Mouse (Mus musculus) 416B (cell line): ENCODE data around the gene Ddx39b.

Experiments
- DNase-seq: peaks from one replicate; pipeline ENCODE4 v3.0.0; 2011; ENCODE audit warnings: low read depth

Gene Ddx39b

DNA sequence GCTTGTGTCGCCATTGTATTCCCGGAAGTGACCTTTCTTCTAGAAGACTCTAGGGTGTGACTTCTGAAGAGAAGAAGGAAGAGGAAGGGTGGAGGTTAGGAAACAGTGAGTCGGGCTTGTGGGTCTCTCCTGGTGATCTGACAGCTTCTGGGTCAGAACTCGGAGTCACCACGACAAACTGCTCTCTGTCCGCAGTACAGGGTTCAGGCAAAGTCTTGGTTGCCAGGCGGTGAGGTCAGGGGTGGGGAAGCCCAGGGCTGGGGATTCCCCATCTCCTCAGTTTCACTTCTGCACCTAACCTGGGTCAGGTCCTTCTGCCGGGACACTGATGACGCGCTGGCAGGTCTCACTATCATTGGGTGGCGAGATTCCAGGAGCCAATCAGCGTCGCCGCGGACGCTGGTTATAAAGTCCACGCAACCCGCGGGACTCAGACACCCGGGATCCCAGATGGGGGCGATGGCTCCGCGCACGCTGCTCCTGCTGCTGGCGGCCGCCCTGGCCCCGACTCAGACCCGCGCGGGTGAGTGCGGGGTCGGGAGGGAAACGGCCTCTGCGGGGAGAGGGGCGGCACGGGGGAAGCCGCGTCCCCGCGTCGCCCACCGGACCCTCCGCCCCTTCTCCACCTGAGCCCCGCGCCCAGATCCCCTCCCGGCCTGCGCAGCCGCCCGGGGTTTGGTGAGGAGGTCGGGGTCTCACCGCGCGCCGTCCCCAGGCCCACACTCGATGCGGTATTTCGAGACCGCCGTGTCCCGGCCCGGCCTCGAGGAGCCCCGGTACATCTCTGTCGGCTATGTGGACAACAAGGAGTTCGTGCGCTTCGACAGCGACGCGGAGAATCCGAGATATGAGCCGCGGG, 21.3 kb downstream of the Ddx39b start, which contains the start of gene H2-D1:
H2-D1 (plus strand) TSS at position 67 of the 859 bp plus-strand sequence.
- DNase-seq = peak; percentile 99

DNA sequence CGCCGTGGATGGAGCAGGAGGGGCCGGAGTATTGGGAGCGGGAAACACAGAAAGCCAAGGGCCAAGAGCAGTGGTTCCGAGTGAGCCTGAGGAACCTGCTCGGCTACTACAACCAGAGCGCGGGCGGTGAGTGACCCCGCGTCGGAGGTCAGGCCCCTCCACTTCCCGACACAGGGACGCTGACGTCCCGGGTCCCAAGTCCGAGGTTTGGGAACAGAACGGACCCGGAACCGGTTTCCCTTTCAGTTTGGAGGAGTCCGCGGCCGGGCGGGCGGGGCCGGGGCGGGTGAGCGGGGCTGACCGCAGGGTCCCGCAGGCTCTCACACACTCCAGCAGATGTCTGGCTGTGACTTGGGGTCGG, 22.0 kb downstream of the Ddx39b start:
- peak; percentile 52 for DNase-seq

DNA sequence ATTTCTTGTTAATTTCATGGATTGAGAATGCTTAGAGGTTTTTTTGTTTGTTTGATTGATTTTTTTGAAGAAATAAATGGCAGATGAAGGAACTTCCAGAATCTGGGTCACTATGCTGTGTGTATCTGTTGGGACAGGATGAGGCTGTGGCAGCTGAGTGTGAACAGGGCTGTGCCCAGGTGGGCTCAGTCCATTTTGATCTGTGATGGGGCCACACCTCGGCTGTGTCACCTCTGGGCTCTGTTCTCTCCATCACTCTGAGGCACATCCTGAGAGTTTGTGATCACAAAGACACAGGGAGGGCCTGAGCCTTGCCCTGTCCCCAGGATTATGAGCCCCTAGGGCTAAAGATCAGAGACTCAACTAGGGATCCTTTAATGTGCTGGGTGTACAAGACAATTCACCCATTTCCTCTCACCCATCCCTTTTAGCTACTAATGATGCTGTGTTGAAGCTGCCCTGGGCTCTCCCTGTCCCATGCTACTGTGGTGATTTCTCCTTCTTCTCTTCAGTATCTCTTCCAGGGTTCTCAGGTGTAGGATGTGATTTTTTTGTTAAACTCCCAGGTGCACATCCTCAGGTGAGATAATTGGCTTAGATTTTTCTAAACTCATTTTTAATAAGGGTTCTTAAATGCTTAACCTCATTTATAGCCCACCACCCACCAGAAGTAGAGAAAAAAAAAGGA, 26.0 kb downstream of the Ddx39b start:
- DNase-seq = no peak

DNA sequence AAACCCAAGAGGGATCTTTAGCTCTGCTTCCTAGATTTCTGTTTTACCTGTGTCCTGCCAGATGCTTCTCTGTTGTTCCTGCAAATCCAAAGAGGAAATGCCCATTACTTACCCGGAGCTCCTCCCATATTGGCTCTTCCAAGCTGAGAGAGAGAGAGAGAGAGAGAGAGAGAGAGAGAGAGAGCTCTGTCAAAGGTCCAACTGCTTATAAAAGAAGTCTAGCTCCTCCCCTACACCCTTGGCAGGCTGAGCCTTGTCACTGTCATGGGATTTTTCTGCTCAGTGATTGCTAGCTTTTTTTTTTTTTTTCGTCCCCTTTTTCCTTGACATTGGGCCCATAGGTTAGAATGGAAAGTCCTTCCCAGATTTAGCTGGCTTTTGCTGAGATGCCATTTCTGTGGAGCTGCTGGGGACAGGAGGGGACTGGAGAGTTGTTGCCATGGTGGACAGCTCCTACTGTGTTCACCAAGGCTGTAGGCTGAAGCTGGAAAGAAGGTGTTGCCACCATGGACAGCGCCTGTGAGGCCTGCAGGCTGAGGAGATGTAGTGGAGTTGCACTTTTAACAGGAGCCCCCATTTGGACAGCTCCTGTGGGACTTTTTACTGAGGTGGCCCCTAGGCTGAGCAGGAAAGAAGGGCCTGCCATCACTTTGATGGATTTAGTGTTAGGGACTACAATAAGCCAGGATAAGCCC, 28.3 kb downstream of the Ddx39b start:
- peak; percentile 84 for DNase-seq

DNA sequence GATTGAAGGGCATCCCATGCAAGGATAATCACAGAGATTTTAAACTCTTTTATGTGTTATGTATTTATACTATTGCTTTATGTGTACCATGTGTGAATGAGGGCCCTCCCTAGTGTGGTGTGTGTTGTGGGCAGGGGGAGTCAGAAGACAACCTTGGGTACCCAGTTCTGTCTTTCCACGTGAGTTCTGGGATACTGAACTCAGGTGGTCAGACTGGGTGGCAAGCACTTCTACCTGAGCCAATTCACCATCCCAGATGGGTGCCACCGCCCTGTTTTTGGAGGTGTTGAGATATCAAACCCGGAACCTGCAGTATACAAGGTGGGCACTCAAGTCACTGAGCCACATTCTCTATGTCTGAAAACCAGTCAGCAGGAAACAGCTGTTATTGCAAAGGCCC, 30.7 kb downstream of the Ddx39b start:
- no peak for DNase-seq

DNA sequence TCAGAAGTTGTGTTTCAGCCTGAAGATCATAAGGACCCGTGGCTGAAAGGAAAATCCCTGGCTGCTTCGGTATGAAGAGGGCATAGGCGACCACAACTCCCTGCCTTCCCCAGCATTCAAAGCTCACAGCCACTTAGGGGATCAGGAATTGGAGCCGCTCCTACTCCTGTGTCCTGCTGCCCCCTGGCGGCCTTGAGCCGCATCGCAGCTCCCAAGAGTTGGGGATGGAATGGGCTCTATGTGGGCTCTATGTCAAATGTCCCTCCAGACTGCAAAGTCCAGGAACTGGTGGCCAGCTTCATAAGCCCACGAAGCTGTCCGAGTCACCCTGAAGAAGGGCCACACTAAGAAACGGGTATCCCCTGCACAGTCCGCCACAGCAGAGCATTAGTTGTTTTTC, 33.2 kb downstream of the Ddx39b start:
- DNase-seq = peak; percentile 83

DNA sequence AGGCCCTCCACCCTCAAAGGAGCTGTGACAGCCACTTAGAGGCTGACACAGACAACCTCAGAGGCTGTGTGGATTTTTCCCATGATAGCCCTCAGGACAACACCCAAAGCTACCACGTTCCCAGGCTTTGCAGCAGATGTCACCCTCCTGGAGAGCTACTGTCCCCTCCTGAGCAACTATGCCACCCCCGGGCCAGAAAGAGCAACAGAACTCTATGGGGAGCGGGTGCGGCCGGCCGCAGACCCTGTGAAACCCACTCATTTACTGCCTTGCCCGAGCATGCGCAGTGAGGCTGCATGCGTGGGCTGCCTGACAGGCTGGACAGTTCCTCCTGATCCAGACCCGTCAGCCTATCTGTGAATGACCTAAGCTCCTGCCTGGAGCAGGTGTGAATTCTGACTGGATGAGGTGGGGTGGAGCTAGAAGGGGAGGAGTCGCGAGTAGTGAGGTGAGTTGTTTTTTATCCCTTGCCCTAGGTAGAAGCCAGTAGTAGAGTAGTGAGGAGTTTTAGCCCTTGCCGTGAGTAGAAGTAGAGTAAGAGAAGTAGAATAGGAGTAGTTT, 34.8 kb downstream of the Ddx39b start:
- DNase-seq = no peak

DNA sequence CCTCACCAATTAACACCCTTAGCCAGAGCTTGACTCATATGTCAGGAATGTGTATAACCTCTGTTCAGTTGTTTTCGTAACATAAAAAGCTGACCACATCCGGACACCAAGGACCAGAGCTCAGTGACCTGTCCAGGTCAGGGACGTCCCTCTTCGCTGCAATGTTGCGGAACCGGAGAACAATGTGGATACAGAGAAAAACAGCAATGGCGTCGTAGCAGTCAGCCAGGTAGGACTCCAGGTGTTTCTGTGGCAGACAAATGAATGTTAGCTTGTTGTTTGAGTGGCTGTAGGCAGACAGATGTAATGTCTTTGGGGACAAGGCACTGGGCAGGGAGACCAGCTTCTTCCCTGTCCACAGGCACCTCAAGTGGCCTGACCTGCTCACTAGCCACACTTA, 36.5 kb downstream of the Ddx39b start:
- DNase-seq = no peak

DNA sequence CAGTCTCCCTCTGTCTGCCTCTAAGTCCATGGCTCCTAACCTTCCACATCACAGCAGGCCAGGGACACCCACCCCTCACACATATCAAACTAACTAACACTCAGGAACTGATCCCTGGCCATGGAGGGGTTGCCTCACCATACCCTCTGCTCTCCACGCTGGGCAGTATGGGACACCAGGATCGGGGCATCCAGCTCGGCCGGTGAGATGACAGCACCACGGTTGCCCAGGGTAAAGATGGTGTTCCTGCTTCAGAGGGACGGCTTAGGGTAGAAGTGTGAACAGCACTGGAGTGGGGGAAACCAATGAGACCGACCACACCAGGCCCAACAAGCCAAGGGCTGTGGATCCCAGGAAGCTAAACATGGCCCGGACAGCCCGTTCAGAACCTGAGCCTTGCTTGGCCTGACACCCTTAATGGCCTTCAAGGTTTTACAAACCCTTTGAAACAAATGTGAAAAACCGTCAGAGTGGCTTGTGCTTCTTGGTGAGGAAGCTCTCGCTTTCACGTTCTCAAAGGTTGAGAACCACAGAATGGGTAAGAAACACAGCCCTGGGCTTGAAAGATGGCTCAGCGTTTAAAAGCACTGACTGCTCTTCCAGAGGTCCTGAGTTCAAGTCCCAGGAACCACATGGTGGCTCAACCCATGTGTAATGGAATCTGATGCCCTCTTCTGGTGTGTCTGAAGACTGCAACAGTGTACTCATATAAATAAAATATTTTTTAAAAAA, 37.6 kb downstream of the Ddx39b start:
- no peak for DNase-seq

DNA sequence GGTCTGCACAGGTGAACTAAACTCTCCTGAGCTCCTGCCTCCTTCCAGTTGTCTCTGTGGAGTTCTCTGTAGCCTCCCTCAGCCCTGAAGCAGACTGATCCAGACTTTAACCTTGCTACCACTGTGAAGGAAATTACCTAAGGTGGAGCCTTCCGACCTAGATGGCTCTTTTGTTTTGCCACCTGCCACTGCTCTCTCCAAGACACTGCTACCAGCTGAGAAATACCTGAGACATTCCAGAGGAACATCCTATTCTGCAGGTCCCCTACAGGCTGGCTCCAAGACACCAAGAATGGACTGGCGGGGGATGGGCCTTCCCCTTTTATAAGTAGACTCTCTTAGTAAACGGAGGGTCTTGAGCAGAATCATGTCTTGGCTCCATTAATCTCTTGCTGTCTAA, 38.7 kb downstream of the Ddx39b start:
- DNase-seq = no peak

DNA sequence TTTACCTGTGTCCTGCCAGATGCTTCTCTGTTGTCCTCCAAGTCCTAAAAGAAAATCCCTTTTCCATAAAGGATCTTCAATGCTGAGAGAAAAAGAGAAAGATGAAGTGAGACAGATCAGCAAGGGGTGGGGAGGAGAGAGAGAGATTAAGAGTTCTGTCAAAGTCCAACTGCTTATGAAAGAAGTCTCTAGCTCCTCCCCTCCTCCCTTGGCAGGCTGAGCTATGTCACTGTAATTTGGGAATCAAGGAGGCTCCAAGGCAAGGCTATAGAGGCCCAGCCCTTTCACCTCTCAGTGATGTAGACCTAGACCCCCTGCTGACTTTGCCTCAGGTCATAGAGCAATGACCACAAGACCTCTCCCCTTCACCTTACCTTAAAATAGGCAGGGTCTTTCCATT, 43.9 kb downstream of the Ddx39b start:
- DNase-seq = no peak

DNA sequence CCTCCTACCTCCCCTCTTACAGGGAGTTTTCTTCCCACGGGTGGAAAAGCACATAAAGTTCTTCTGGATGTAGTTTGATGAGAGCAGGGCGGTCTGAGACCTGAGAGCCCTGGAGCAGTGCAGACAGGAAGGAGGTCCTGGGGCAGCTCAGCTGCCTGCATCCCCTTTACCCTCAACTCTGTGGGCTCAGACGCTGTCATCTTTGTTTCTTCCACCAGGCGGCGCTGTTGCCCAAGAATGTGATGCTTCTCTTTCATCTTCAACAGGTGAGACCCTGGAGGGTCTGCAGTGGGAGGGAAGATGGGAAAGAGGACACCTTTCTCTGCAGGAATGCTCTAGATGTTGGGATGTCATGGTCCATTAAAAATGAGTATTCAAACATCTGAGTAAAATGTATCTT, 54.2 kb downstream of the Ddx39b start:
- peak; percentile 37 for DNase-seq

DNA sequence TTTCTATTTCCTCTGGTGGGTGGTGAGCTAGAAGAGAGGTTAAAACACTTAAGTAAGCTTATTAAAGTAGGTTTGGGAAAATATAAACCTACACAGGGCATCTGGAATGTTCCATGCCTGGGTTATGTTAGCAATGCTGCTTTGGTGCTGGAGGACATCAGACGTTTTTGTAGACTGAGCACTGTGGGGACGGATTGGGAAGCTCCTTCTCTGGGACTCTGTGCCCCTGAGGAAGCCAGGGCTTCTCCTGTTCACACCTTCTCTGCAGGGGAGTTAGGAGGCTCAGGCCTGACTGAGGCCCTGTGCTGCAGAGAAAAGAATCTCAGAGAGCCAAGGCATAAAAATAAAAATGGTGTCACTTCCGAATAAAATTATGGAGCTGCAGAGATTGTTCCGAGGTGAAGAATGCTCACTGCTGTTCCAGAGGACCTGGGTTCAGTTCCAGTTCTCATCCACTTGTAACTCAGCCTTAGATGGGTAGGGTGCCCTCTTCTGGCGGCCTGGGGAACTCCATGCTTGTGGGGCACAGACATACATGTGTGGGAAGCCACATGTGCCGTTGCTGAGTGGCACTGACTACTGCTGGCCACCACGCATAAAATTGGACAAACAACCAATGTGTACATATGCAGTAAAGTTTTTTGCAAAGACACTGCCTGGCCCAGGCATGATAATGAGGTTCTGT, 58.9 kb downstream of the Ddx39b start:
- peak; percentile 15 for DNase-seq

DNA sequence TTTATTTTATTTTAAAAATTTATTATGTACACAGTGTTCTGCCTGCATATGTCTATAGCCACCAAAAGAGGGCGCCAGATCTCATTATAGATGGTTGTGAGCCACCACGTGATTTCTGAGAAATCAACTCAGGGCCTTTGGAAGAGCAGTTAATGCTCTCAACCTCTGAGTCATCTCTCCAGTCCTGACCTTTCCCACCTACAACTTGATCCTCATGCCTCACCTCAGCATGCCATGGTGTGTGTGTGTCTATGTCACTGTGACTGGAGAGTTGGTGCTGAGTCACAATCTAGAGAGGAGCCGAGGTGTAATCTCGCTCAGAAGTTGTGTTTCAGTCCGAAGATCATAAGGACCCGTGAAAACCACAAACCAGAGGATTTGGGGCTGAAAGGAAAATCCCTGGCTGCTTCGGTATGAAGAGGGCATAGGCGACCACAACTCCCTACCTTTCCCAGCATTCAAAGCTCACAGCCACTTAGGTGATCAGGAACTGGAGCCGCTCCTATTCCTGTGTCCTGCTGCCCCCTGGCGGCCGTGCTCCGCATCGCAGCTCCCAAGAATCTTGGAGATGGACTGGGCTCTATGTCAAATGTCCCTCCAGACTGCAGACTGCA, 60.2 kb downstream of the Ddx39b start:
- DNase-seq = peak; percentile 94

DNA sequence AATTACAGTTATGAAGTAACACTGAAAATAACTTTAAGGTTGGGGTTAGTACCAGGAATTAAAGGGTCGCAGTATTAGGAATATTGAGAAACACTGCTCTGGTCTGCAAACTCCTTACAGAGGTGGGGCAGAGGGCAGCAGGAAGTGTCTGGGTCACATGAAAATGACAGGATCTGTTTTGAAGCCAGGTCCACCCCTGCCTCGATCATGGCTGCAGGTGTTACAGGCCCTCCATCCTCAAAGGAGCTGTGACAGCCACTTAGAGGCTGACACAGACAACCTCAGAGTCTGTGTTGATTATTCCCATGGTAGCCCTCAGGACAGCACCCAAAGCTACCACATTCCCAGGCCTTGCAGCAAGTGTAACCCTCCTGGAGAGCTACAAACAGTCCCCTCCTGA, 61.7 kb downstream of the Ddx39b start:
- no peak for DNase-seq
